Mouse (Mus musculus) forelimb bud, embryonic 11.5 days (tissue): ENCODE results near the gene Tmprss3.

Experiments
- DNase-seq: peaks from one replicate; pipeline ENCODE4 v3.0.0-alpha.2; 2012; ENCODE audit warnings: low read depth, low spot score

The Tmprss3 gene

GRCm38 (mm10) chr17:31138398-31138797 lies 60.4 kb downstream of the Tmprss3 start:
- peak; percentile 67 for DNase-seq

DNA sequence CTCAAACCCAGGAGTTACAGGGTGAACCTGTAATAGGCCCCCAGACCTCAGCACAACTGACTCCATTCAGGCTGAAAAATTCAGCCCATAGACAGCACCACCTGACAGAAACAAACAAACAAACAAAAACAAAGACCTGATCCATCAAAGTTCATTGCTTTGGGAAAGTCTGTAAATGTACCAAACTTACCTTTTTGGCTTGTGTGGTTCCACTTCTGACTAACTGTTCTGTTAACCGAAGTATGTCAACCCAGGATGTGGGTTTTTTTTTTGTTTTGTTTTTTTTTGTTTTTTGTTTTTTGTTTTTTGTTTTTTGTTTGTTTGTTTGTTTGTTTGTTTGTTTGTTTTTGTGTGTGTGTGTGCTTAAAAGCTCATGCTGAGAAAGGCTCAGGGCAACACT lies 62.0 kb downstream of the Tmprss3 start:
- DNase-seq: no peak

DNA sequence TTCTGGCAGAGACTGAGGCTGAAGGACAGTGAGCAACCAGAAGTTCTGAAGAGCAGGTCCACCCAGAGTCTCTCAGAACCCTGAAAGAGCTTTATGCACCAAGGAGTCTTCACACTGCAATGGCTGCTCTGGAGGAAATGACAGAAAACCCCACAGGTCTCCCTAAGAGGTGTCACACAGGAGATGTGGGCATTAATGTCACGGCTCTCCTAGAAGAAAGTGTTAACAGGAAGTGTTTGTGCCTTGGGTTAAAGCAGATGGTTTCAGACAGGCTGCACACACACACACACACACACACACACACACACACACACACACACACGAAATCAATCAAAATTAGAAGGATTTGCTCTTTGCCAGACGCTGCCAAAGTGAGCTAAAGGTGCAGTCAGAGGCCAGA lies 62.5 kb downstream of the Tmprss3 start:
- DNase-seq: no peak

- DNase-seq: no peak
Observed at GRCm38 (mm10) chr17:31134913-31135312, 63.9 kb downstream of the Tmprss3 start.

GRCm38 (mm10) chr17:31133776-31134175 lies 65.0 kb downstream of the Tmprss3 start:
- no peak for DNase-seq

DNA sequence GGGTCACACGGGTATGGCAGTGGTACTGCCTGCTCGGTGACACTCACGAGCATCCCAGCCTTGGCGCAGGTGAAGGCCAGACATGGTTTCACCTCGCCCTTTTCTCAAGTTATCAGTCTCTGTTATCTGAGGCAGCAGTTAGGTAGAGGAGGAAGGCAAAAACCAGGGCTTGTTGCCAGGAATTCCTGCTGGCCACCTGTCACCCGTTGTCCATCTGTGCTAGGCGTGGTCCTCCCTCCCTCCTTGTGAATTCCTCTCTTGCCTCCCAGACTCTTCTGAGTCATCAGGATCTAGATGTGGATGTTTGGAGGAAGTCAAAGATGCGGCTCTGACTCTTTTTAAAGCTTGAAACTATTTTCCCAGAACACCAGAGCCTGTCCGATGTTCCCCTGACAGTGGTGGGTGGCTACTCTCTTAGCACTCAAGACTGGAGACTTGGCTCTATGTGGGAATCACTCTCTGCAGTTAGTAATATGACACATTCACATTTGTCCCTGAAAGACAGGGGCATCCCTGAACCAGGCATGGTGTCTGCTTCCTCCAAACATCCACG lies 67.4 kb downstream of the Tmprss3 start:
- DNase-seq: no peak

DNA sequence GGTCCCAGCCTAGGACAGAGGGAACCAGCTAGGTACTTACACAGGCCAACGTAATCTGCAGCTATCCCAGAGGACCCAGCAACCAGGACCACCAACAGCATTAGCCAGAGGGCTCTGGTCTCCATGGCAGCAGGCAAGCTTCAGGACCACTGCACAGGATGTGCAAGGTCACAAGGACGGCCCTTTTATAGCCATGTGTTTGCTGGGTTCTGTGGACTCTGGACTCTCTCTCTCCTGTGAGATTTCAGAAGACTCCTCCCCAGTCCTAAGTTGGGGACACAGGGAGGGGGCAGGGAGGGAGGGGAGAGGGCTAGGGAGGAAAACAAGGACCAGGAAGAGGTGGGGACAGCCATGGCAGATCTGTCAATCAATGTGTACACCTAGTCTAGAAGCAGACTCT lies 69.3 kb downstream of the Tmprss3 start, which contains the start of gene Tff3:
TSS of gene Tff3 (minus strand) at position 195 of the 400 bp plus-strand sequence.
- peak; percentile 17 for DNase-seq
